Mouse (Mus musculus) CH12.LX (cell line): ENCODE results near the gene Aldh2. TPM values are rescaled to one million over a fixed set of nuclear protein-coding genes. Genes with fewer than 3 reads are reported as not detected.

Experiments used
- DNase-seq: peaks from one replicate; pipeline ENCODE4 v3.0.0-alpha.2; 2013; ENCODE audit errors: extremely low read depth
- H3K27ac ChIP-seq: 2 replicates; pipeline ENCODE4 v1.5.1; 2012; ENCODE audit warnings: low read depth, mild to moderate bottlenecking, control low read depth, moderate library complexity; ENCODE audit not compliant: insufficient read depth
- H3K27me3 ChIP-seq: replicated peaks from 2 replicates; pipeline ENCODE3; 2012; ENCODE audit warnings: inconsistent platforms
- H3K36me3 ChIP-seq, 2 experiments: replicated peaks in 1 of 2; 2 replicates each; pipeline versions ENCODE3 to v1.6.1; 2012; ENCODE audit warnings: inconsistent platforms in 1 of 2, low read length in 1 of 2, mild to moderate bottlenecking in 1 of 2, mixed read lengths in 1 of 2, moderate library complexity in 1 of 2; ENCODE audit not compliant: control insufficient read depth in 1 of 2, insufficient read depth in 1 of 2
- H3K4me1 ChIP-seq, 2 experiments: 2 replicates each; pipeline ENCODE4 v1.6.1; 2012; ENCODE audit warnings: inconsistent platforms in 1 of 2, moderate library complexity in 1 of 2; ENCODE audit not compliant: insufficient read depth in 2 of 2, control insufficient read depth in 1 of 2
- H3K4me2 ChIP-seq: 2 replicates; pipeline ENCODE4 v1.6.1; 2012; ENCODE audit warnings: low read depth, mild to moderate bottlenecking, control low read depth; ENCODE audit not compliant: poor library complexity, insufficient read depth, severe bottlenecking
- H3K4me3 ChIP-seq, 3 experiments: fragments of 150-350 bp in 1 of 3; sonication (generic) in 1 of 3; replicated peaks in 1 of 3; 2 replicates each; pipeline versions ENCODE3 to v1.5.1; 2011 to 2012; ENCODE audit warnings: low read depth in 2 of 3, low read length in 2 of 3, mild to moderate bottlenecking in 2 of 3, moderate library complexity in 2 of 3, control low read depth in 1 of 3, improper control_type of control experiment in 1 of 3, inconsistent platforms in 1 of 3, mixed read lengths in 1 of 3; ENCODE audit not compliant: poor library complexity in 1 of 3
- H3K79me2 ChIP-seq: replicated peaks from 2 replicates; pipeline ENCODE4 v1.6.1; 2012; ENCODE audit warnings: mild to moderate bottlenecking, moderate library complexity; ENCODE audit not compliant: control insufficient read depth, poor library complexity, insufficient read depth, severe bottlenecking; ENCODE audit errors: extremely low read depth
- H3K9ac ChIP-seq: 2 replicates; pipeline ENCODE4 v1.6.1; 2012; ENCODE audit warnings: low read depth, mild to moderate bottlenecking, control low read depth, moderate library complexity; ENCODE audit not compliant: insufficient read depth
- H3K9me3 ChIP-seq: replicated peaks from 2 replicates; pipeline ENCODE3; 2012; ENCODE audit warnings: low read length, inconsistent platforms, mixed read lengths
- BHLHE40 ChIP-seq: IDR thresholded peaks from 2 replicates; pipeline ENCODE4 v1.6.1; 2011; ENCODE audit warnings: mild to moderate bottlenecking, low read depth, low read length, improper control_type of control experiment
- CHD1 ChIP-seq: IDR thresholded peaks from 2 replicates; pipeline ENCODE4 v1.6.1; 2012; ENCODE audit warnings: low read depth, low read length, improper control_type of control experiment, inconsistent platforms
- CTCF ChIP-seq, 2 experiments: IDR thresholded peaks in 1 of 2; conservative IDR thresholded peaks in 1 of 2; 2 replicates each; pipeline ENCODE4 v1.5.1; 2011 to 2012; ENCODE audit warnings: low read depth in 2 of 2, low read length in 2 of 2, improper control_type of control experiment in 1 of 2, inconsistent platforms in 1 of 2, mild to moderate bottlenecking in 1 of 2, moderate library complexity in 1 of 2
- ETS1 ChIP-seq: conservative IDR thresholded peaks from 2 replicates; pipeline ENCODE4 v1.6.1; 2012; ENCODE audit warnings: low read depth, mild to moderate bottlenecking, inconsistent platforms, low read length, improper control_type of control experiment, moderate library complexity
- GABPA ChIP-seq: IDR thresholded peaks from 2 replicates; pipeline ENCODE4 v1.6.1; 2012; ENCODE audit warnings: low read depth, low read length, improper control_type of control experiment, inconsistent platforms; ENCODE audit not compliant: insufficient replicate concordance
- IRF4 ChIP-seq: IDR thresholded peaks from 2 replicates; pipeline ENCODE4 v1.6.1; 2014; ENCODE audit warnings: low read depth, mild to moderate bottlenecking, inconsistent platforms, low read length, improper control_type of control experiment
- MAX ChIP-seq: IDR thresholded peaks from 2 replicates; pipeline ENCODE4 v1.6.1; 2011; ENCODE audit warnings: low read length, improper control_type of control experiment
- MAZ ChIP-seq: IDR thresholded peaks from 2 replicates; pipeline ENCODE4 v1.6.1; 2012; ENCODE audit warnings: low read depth, mild to moderate bottlenecking, inconsistent platforms, low read length, improper control_type of control experiment, moderate library complexity
- MEF2A ChIP-seq: IDR thresholded peaks from 2 replicates; pipeline ENCODE4 v1.6.1; 2014; ENCODE audit warnings: low read depth, mild to moderate bottlenecking, inconsistent platforms, low read length, improper control_type of control experiment, borderline replicate concordance
- MXI1 ChIP-seq: IDR thresholded peaks from 2 replicates; pipeline ENCODE4 v1.6.1; 2011; ENCODE audit warnings: mild to moderate bottlenecking, low read depth, low read length, improper control_type of control experiment
- PAX5 ChIP-seq: IDR thresholded peaks from 2 replicates; pipeline ENCODE4 v1.6.1; 2012; ENCODE audit warnings: low read length, inconsistent platforms, mixed read lengths
- RCOR1 ChIP-seq: conservative IDR thresholded peaks from 2 replicates; pipeline ENCODE4 v1.6.1; 2012; ENCODE audit warnings: low read depth, mild to moderate bottlenecking, inconsistent platforms, low read length, improper control_type of control experiment
- SMC3 ChIP-seq: IDR thresholded peaks from 2 replicates; pipeline ENCODE4 v1.6.1; 2011; ENCODE audit warnings: low read depth, low read length, improper control_type of control experiment
- UBTF ChIP-seq: IDR thresholded peaks from 2 replicates; pipeline ENCODE4 v1.6.1; 2012; ENCODE audit warnings: low read depth, mild to moderate bottlenecking, inconsistent platforms, low read length, improper control_type of control experiment, moderate library complexity
- dilution Hi-C: fragments of 300-500 bp; cut with MboI; formaldehyde crosslinking; loops from 2 replicates; pipeline ENCODE4 v1.14.3; 2020; ENCODE audit warnings: low sequenced_read_pairs; ENCODE audit not compliant: extremely low pct_unique_long_range_greater_than_20kb, extremely low pct_ligation_motif_present
- in situ Hi-C: fragments of 300-500 bp; cut with MboI; formaldehyde crosslinking; loops from 3 replicates; pipeline ENCODE4 v1.14.3; 2019; ENCODE audit warnings: low sequenced_read_pairs, low pct_ligation_motif_present, low pct_unique_long_range_greater_than_20kb, mixed read lengths
- polyA plus RNA-seq: library from polyadenylated mRNA; unstranded; fragments of >175 nt; gene quantifications from 2 replicates; pipeline ENCODE4 v1.2.1, GENCODE M21; 2012; ENCODE audit warnings: low read depth; ENCODE audit not compliant: insufficient read length
- total RNA-seq, 2 experiments: library from RNA; depleted of rRNA; stranded (reverse); fragments of 300-350 nt in 1 of 2; fragments of >200 nt in 1 of 2; gene quantifications; 2 replicates each; pipeline ENCODE4 v1.2.3; 2012 to 2014

The Aldh2 gene
- total and polyA plus RNA-seq, 3 experiments, result 58.9 to 139 (median 73.9) TPM

- peaks cover 10 to 46% of the 10 kb centered on the region in 2 experiments for H3K4me1 ChIP-seq
- no peak overlapping the region for H3K27ac ChIP-seq
- H3K9ac ChIP-seq, result no peak overlapping the region
- no peaks in the 10 kb centered on the region for H3K27me3 ChIP-seq
- dilution Hi-C loops (no loop called here), in situ Hi-C loops (loop anchor here (5.0 kb wide), 1 partner anchor 38 kb away; no protein-coding TSS in a partner anchor)
- peaks cover 0 to 18% of the 10 kb centered on the region in 2 experiments for H3K36me3 ChIP-seq
- DNase-seq, result no peak
- no peak overlapping the region for H3K4me3 ChIP-seq
- H3K4me2 ChIP-seq, result no peak overlapping the region
- no peaks in the 10 kb centered on the region for H3K9me3 ChIP-seq
- no peak for TF ChIP-seq CTCF (conservative IDR thresholded peaks at IDR 0.05 in 1 of 2, IDR thresholded peaks at IDR 0.05 in 1 of 2; ENCODE audit: low read depth in 2 of 2, low read length in 2 of 2)
- TF ChIP-seq, all 38 proteins: peak for 0
- no peaks in the 10 kb centered on the region for H3K79me2 ChIP-seq
Measured at GRCm38 (mm10) chr5:121589928-121590327, 3.7 kb downstream of the Aldh2 start.

GRCm38 (mm10) chr5:121586400-121587039 lies 7.1 kb downstream of the Aldh2 start:
- Histone ChIP-seq H3K36me3 (peaks cover 0 to 14% of the 10 kb centered on the region in 2 experiments), H3K27me3 (no peaks in the 10 kb centered on the region), H3K9me3 (no peaks in the 10 kb centered on the region), H3K9ac (no peak overlapping the region), H3K27ac (no peak overlapping the region), H3K79me2 (no peaks in the 10 kb centered on the region), H3K4me3 (no peak overlapping the region), H3K4me2 (peak overlapping the region; percentile 42), H3K4me1 (peaks cover 23 to 59% of the 10 kb centered on the region in 2 experiments)
- dilution Hi-C loops, result no loop called here
- in situ Hi-C loops, result loop anchor here (5.0 kb wide), 1 partner anchor 34 kb away; no protein-coding TSS in a partner anchor
- TF ChIP-seq PAX5 (no peak), RCOR1 (no peak), MAZ (peak; percentile 61; the same call in 1 of the 2 replicates), MXI1 (no peak), MEF2A (peak; percentile 75), SMC3 (no peak), GABPA (no peak), ETS1 (peak; percentile 81), CHD1 (no peak), BHLHE40 (peak; percentile 72), MAX (no peak), UBTF (no peak), IRF4 (0 out of 2 replicates have a peak, but pooled peaks have one; percentile 30)
- peak; percentile 82 for DNase-seq
